Mouse (Mus musculus) limb, embryonic 12.5 days (tissue): Measurements from ENCODE around the gene Wwtr1. TPM values are rescaled to one million over a fixed set of nuclear protein-coding genes. Genes with fewer than 3 reads are reported as not detected.

Experiments
- microRNA-seq: library from miRNA; unstranded; fragments of <30 nt; microRNA quantifications from one replicate; pipeline ENCODE4, GENCODE M21; 2017
- polyA plus RNA-seq: library from polyadenylated mRNA; unstranded; fragments of >200 nt; fragmentation: Nextera tagmentation; extraction: Ambion mirVana; gene quantifications from 2 replicates; pipeline ENCODE4 v1.2.1, GENCODE M21; 2016

The Wwtr1 gene
- polyA plus RNA-seq, 1 experiment from 2014 or later = 13.8 TPM

Small RNA genes within 50 kb of the gene (microRNA-seq; reads per million reads assigned to microRNA genes)
- gene Mir6377 = not detected

Other genes with a start within 250 kb of the Wwtr1 start
- 0.18 TPM in 1 of 2 replicates, not detected in the other for gene Tm4sf4, start 150.6 kb downstream of the Wwtr1 start, polyA plus RNA-seq
- 80.9 and 87.3 TPM in 2 replicates for gene Commd2, start 75.8 kb upstream of the Wwtr1 start, polyA plus RNA-seq
- gene Ankub1, start 116.9 kb upstream of the Wwtr1 start, polyA plus RNA-seq = 0.10 TPM in 1 of 2 replicates, not detected in the other
- gene Rnf13, start 160.2 kb upstream of the Wwtr1 start, polyA plus RNA-seq = 48.5 and 53.0 TPM in 2 replicates